Comparison of ENCODE assay signal across 25 mouse cellular contexts in the genomic region with DNA sequence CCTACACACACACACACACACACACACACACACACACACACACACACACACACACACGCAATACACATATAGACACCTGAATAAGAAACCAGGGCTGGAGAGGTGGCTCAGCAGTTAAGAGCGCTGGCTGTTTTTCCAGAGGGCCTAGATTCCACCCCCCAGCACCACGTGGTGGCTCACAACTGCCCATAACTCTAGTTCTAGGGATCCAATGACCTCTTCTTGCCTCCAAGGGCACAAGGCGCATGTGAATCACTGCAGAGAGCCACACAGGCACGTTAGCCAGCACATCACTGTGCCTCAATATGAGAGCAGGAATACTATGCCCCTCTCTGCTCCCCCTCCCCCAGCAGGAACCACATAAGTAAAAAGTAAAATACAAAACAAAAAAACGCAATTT. TPM values are rescaled to one million over a fixed set of nuclear protein-coding genes. Genes with fewer than 3 reads are reported as not detected.
DNase-seq lines count a peak whose midpoint lies in the region; ATAC-seq and TF ChIP-seq lines count a peak whose summit lies in the region.
"Had no signal": no experiment of that assay in that cellular context is flagged by ENCODE, and none has a peak within 500 bp of the region (broad histone marks: within the 10 kb centered on the region; RNA-seq: fewer than 3 reads in every experiment).

No protein-coding gene starts in this region.

- no peaks in the 10 kb centered on the region for H3K9me3 ChIP-seq in heart, embryonic 12.5 days (replicated peaks)
- H3K9me3 ChIP-seq in CH12.LX (replicated peaks; ENCODE audit: low read length) (no peaks in the 10 kb centered on the region), ES-E14 (ENCODE audit: control insufficient read depth, insufficient read depth, low read depth, low read length) (no peaks in the 10 kb centered on the region)
- H3K9me3 ChIP-seq: embryonic facial prominence, embryonic 12.5 days; forebrain, embryonic 13.5 days; hindbrain, embryonic 15.5 days; midbrain, embryonic 15.5 days had no signal

- WGBS in heart, embryonic 12.5 days = 72% methylated on average over 6 of the region's 6 CpGs

- TF ChIP-seq POLR2A in CH12.LX (IDR thresholded peaks at IDR 0.05; ENCODE audit: low read depth, low read length) = peak; percentile 11; the same call in 1 of the 2 replicates

- no peak overlapping the region for H3K4me3 ChIP-seq in heart, embryonic 12.5 days
- H3K4me3 ChIP-seq in CH12.LX (replicated peaks in 1 of 3; ENCODE audit: low read depth in 2 of 3, low read length in 2 of 3, poor library complexity in 1 of 3) = no peak overlapping the region
- H3K4me3 ChIP-seq in ES-E14 (ENCODE audit: insufficient read depth in 1 of 2, low read depth in 1 of 2, low read length in 2 of 2, poor library complexity in 1 of 2, severe bottlenecking in 1 of 2) = peak overlapping the region; percentile 51 to 55
- H3K4me3 ChIP-seq: embryonic facial prominence, embryonic 12.5 days; erythroblast, embryonic 14.5 days; forebrain, embryonic 13.5 days; heart, adult 2 months; hindbrain, embryonic 15.5 days; midbrain, embryonic 15.5 days; myocyte had no signal

- H3K27me3 ChIP-seq in heart, embryonic 12.5 days (replicated peaks) = no peaks in the 10 kb centered on the region
- no peaks in the 10 kb centered on the region for H3K27me3 ChIP-seq in CH12.LX (replicated peaks)
- H3K27me3 ChIP-seq: embryonic facial prominence, embryonic 12.5 days had no signal

- no peak for TF ChIP-seq CTCF in CH12.LX (conservative IDR thresholded peaks at IDR 0.05 in 1 of 2, IDR thresholded peaks at IDR 0.05 in 1 of 2; ENCODE audit: low read depth in 2 of 2, low read length in 2 of 2)

- dilution Hi-C loops in CH12.LX (cut with MboI; ENCODE audit: extremely low pct_ligation_motif_present, extremely low pct_unique_long_range_greater_than_20kb, low sequenced_read_pairs) = no loop called here

- no peak overlapping the region for H3K9ac ChIP-seq in heart, embryonic 12.5 days
- no peak overlapping the region for H3K9ac ChIP-seq in CH12.LX (ENCODE audit: insufficient read depth, low read depth)
- peak overlapping the region; percentile 78; the same call in 1 of the 2 replicates for H3K9ac ChIP-seq in ES-E14 (ENCODE audit: insufficient read depth, low read depth, low read length, poor library complexity, severe bottlenecking)
- H3K9ac ChIP-seq: embryonic facial prominence, embryonic 12.5 days; forebrain, embryonic 13.5 days; hindbrain, embryonic 15.5 days; midbrain, embryonic 15.5 days had no signal

- H3K36me3 ChIP-seq in heart, embryonic 12.5 days = peaks cover 65% of the 10 kb centered on the region
- H3K36me3 ChIP-seq in CH12.LX (replicated peaks in 1 of 2; ENCODE audit: control insufficient read depth in 1 of 2, insufficient read depth in 1 of 2, low read length in 1 of 2) (peaks cover 78 to 84% of the 10 kb centered on the region in 2 experiments), ES-E14 (ENCODE audit: control insufficient read depth, insufficient read depth, low read length, poor library complexity, severe bottlenecking) (peaks cover 12% of the 10 kb centered on the region)

- H3K27ac ChIP-seq in heart, embryonic 12.5 days (ENCODE audit: poor library complexity, severe bottlenecking) = 0 out of 2 replicates have a peak overlapping the region, but pooled peaks have one; percentile 14
- H3K27ac ChIP-seq in CH12.LX (ENCODE audit: insufficient read depth, low read depth) (0 out of 2 replicates have a peak overlapping the region, but pooled peaks have one; percentile 8), ES-E14 (ENCODE audit: insufficient read depth, low read depth, low read length, poor library complexity, severe bottlenecking) (peak overlapping the region; percentile 75; the same call in 1 of the 2 replicates)
- H3K27ac ChIP-seq: embryonic facial prominence, embryonic 12.5 days; forebrain, embryonic 13.5 days; heart, adult 2 months; hindbrain, embryonic 15.5 days; midbrain, embryonic 15.5 days had no signal

- H3K4me2 ChIP-seq in heart, embryonic 12.5 days = no peak overlapping the region
- no peak overlapping the region for H3K4me2 ChIP-seq in CH12.LX (ENCODE audit: insufficient read depth, low read depth, poor library complexity, severe bottlenecking)
- H3K4me2 ChIP-seq: embryonic facial prominence, embryonic 12.5 days; forebrain, embryonic 13.5 days; hindbrain, embryonic 15.5 days; midbrain, embryonic 15.5 days had no signal

- TF ChIP-seq EP300 in CH12.LX (IDR thresholded peaks at IDR 0.05; ENCODE audit: low read length) = no peak

- TF ChIP-seq RAD21 in CH12.LX (IDR thresholded peaks at IDR 0.05; ENCODE audit: low read depth, low read length) = no peak

- H3K79me2 ChIP-seq in CH12.LX (replicated peaks; ENCODE audit: control insufficient read depth, extremely low read depth, insufficient read depth, poor library complexity, severe bottlenecking) = peaks cover 44% of the 10 kb centered on the region

- peaks cover 35% of the 10 kb centered on the region for H3K4me1 ChIP-seq in heart, embryonic 12.5 days (replicated peaks)
- H3K4me1 ChIP-seq in CH12.LX (ENCODE audit: control insufficient read depth in 1 of 2, insufficient read depth in 2 of 2) (peaks cover 18 to 84% of the 10 kb centered on the region in 2 experiments), ES-E14 (ENCODE audit: control insufficient read depth in 2 of 2, insufficient read depth in 2 of 2, low read length in 2 of 2, poor library complexity in 1 of 2) (peaks cover 24 to 28% of the 10 kb centered on the region in 2 experiments; a peak in 3 of 4 replicates)

- DNase-seq in heart, postnatal 4 days = no peak
- no peak for DNase-seq in CH12.LX (ENCODE audit: extremely low read depth)
- no peak for DNase-seq in ES-E14 (ENCODE audit: low read depth, low spot score)
- peak; percentile 81 to 86 for DNase-seq in adrenal gland, postnatal 36 days
- DNase-seq: B cell, adult 2 months; cerebellum, postnatal 10 days; gastrocnemius, postnatal 14 days; heart, adult 2 months; heart, postnatal 36 days; left cerebral cortex, postnatal 4 days; liver; right cerebral cortex, postnatal 25 days; thymus, postnatal 36 days had no signal

- ATAC-seq in heart, embryonic 12.5 days (ENCODE audit: insufficient number of reproducible peaks, low FRiP score) = no peak
- no peak for ATAC-seq in megakaryocyte, adult 5-6 weeks (ENCODE audit: poor library complexity, severe bottlenecking)
- ATAC-seq in activated CD4-positive, CD25-positive, alpha-beta regulatory T cell, adult 4 months = no peak
- ATAC-seq in inflammation-experienced regulatory T-cells, adult 6 months = no peak
- ATAC-seq: forebrain, embryonic 13.5 days; intestine, postnatal 0 days; lung, postnatal 0 days; midbrain, embryonic 15.5 days had no signal

- in situ Hi-C loops in CH12.LX (cut with MboI; ENCODE audit: low pct_ligation_motif_present, low pct_unique_long_range_greater_than_20kb, low sequenced_read_pairs) = loop anchor here (25.0 kb wide), 1 partner anchor 395 kb away; a partner anchor contains a TSS
- in situ Hi-C loops in ES-E14 (cut with MboI; ENCODE audit: low sequenced_read_pairs in 2 of 2, unreplicated experiment in 2 of 2) = no loop called here

RNA-seq across cellular contexts. Expression of a gene that starts 4.1 kb away (rescaled TPM):
- 20.9 and 22.0 TPM in 2 replicates for polyA plus RNA-seq in heart, embryonic 12.5 days (2016; fragmentation: Nextera tagmentation; extraction: Ambion mirVana)
- 10 to 100 TPM; 34.0 to 40.6 TPM for total RNA-seq in heart, postnatal 4 days (2021)
- total RNA-seq in CH12.LX (2012; rRNA removed) (143 and 177 TPM in 2 replicates), CH12.LX (2014; rRNA removed) (160 and 174 TPM in 2 replicates), ES-E14 (2012; rRNA removed) (63.8 and 85.6 TPM in 2 replicates)
- 131 and 143 TPM in 2 replicates for polyA plus RNA-seq in CH12.LX (2012; ENCODE audit: insufficient read length, low read depth)
- 100 to 1,000 TPM in 1 of 2 experiments, 10 to 100 TPM in 1; 73.4 to 195 TPM for total RNA-seq in adrenal gland, postnatal 36 days (2021)
- total RNA-seq in megakaryocyte, adult 5-6 weeks (2015) = 23.6 and 28.0 TPM in 2 replicates
- 20.2 and 24.4 TPM in 2 replicates for total RNA-seq in megakaryocyte, adult 5-6 weeks (2017)
- 100 to 1,000 TPM; 230 to 231 TPM for polyA plus RNA-seq in activated CD4-positive, CD25-positive, alpha-beta regulatory T cell, adult 4 months (2017; shearing (Covaris generic))
- polyA plus RNA-seq in inflammation-experienced regulatory T-cells, adult 6 months (2017; shearing (Covaris generic)) = 100 to 1,000 TPM; 192 to 274 (median 231) TPM

RNA-seq across cellular contexts. Expression of a gene that starts 11.2 kb away (rescaled TPM):
- 39.9 and 42.1 TPM in 2 replicates for polyA plus RNA-seq in heart, embryonic 12.5 days (2016; fragmentation: Nextera tagmentation; extraction: Ambion mirVana)
- 10 to 100 TPM; 27.6 to 30.7 TPM for total RNA-seq in heart, postnatal 4 days (2021)
- total RNA-seq in CH12.LX (2012; rRNA removed) (277 and 312 TPM in 2 replicates), CH12.LX (2014; rRNA removed) (278 and 294 TPM in 2 replicates), ES-E14 (2012; rRNA removed) (22.6 and 23.6 TPM in 2 replicates)
- polyA plus RNA-seq in CH12.LX (2012; ENCODE audit: insufficient read length, low read depth) = 374 and 398 TPM in 2 replicates
- total RNA-seq in adrenal gland, postnatal 36 days (2021) = 10 to 100 TPM; 90.5 to 96.3 TPM
- 5.7 and 8.0 TPM in 2 replicates for total RNA-seq in megakaryocyte, adult 5-6 weeks (2015)
- total RNA-seq in megakaryocyte, adult 5-6 weeks (2017) = 13.7 and 25.5 TPM in 2 replicates
- 10 to 100 TPM; 68.7 to 90.3 TPM for polyA plus RNA-seq in activated CD4-positive, CD25-positive, alpha-beta regulatory T cell, adult 4 months (2017; shearing (Covaris generic))
- 10 to 100 TPM; 69.3 to 87.8 (median 80.1) TPM for polyA plus RNA-seq in inflammation-experienced regulatory T-cells, adult 6 months (2017; shearing (Covaris generic))

RNA-seq across cellular contexts. Expression of a gene that starts 13.0 kb away (rescaled TPM):
- polyA plus RNA-seq in heart, embryonic 12.5 days (2016; fragmentation: Nextera tagmentation; extraction: Ambion mirVana) = 19.2 and 21.9 TPM in 2 replicates
- 10 to 100 TPM; 18.3 to 20.8 TPM for total RNA-seq in heart, postnatal 4 days (2021)
- total RNA-seq in CH12.LX (2012; rRNA removed) = 18.7 and 22.6 TPM in 2 replicates
- total RNA-seq in CH12.LX (2014; rRNA removed) = 7.7 TPM in 2 replicates
- polyA plus RNA-seq in CH12.LX (2012; ENCODE audit: insufficient read length, low read depth) = 37.2 and 39.8 TPM in 2 replicates
- total RNA-seq in ES-E14 (2012; rRNA removed) = 31.7 and 39.7 TPM in 2 replicates
- total RNA-seq in adrenal gland, postnatal 36 days (2021) = 10 to 100 TPM; 25.3 to 30.7 TPM
- total RNA-seq in megakaryocyte, adult 5-6 weeks (2015) = 30.8 and 34.0 TPM in 2 replicates
- total RNA-seq in megakaryocyte, adult 5-6 weeks (2017) = 24.0 and 34.2 TPM in 2 replicates
- 10 to 100 TPM; 23.1 to 26.5 TPM for polyA plus RNA-seq in activated CD4-positive, CD25-positive, alpha-beta regulatory T cell, adult 4 months (2017; shearing (Covaris generic))
- 10 to 100 TPM; 24.8 to 36.2 (median 35.0) TPM for polyA plus RNA-seq in inflammation-experienced regulatory T-cells, adult 6 months (2017; shearing (Covaris generic))

RNA-seq across cellular contexts. Expression of a gene that starts 13.2 kb away (rescaled TPM):
- polyA plus RNA-seq in heart, embryonic 12.5 days (2016; fragmentation: Nextera tagmentation; extraction: Ambion mirVana) = 90.4 and 95.4 TPM in 2 replicates
- 10 to 100 TPM; 71.2 to 72.8 TPM for total RNA-seq in heart, postnatal 4 days (2021)
- total RNA-seq in CH12.LX (2012; rRNA removed) (172 and 217 TPM in 2 replicates), CH12.LX (2014; rRNA removed) (154 and 168 TPM in 2 replicates), ES-E14 (2012; rRNA removed) (51.6 and 74.9 TPM in 2 replicates)
- 157 and 184 TPM in 2 replicates for polyA plus RNA-seq in CH12.LX (2012; ENCODE audit: insufficient read length, low read depth)
- 100 to 1,000 TPM in 1 of 2 experiments, 10 to 100 TPM in 1; 97.7 to 102 TPM for total RNA-seq in adrenal gland, postnatal 36 days (2021)
- 29.0 and 30.2 TPM in 2 replicates for total RNA-seq in megakaryocyte, adult 5-6 weeks (2015)
- 11.7 and 29.8 TPM in 2 replicates for total RNA-seq in megakaryocyte, adult 5-6 weeks (2017)
- 10 to 100 TPM; 28.2 to 29.8 TPM for polyA plus RNA-seq in activated CD4-positive, CD25-positive, alpha-beta regulatory T cell, adult 4 months (2017; shearing (Covaris generic))
- 10 to 100 TPM; 22.9 to 31.7 (median 27.9) TPM for polyA plus RNA-seq in inflammation-experienced regulatory T-cells, adult 6 months (2017; shearing (Covaris generic))

RNA-seq across cellular contexts. Expression of a gene that starts 52.7 kb away (rescaled TPM):
- 117 and 132 TPM in 2 replicates for polyA plus RNA-seq in heart, embryonic 12.5 days (2016; fragmentation: Nextera tagmentation; extraction: Ambion mirVana)
- total RNA-seq in heart, postnatal 4 days (2021) = 10 to 100 TPM; 46.6 to 50.5 TPM
- total RNA-seq in CH12.LX (2012; rRNA removed) = 290 and 340 TPM in 2 replicates
- total RNA-seq in CH12.LX (2014; rRNA removed) = 282 and 305 TPM in 2 replicates
- 326 and 368 TPM in 2 replicates for polyA plus RNA-seq in CH12.LX (2012; ENCODE audit: insufficient read length, low read depth)
- 279 and 312 TPM in 2 replicates for total RNA-seq in ES-E14 (2012; rRNA removed)
- total RNA-seq in adrenal gland, postnatal 36 days (2021) = 10 to 100 TPM; 44.0 to 44.8 TPM
- 52.2 and 59.7 TPM in 2 replicates for total RNA-seq in megakaryocyte, adult 5-6 weeks (2015)
- total RNA-seq in megakaryocyte, adult 5-6 weeks (2017) = 59.5 and 59.9 TPM in 2 replicates
- polyA plus RNA-seq in activated CD4-positive, CD25-positive, alpha-beta regulatory T cell, adult 4 months (2017; shearing (Covaris generic)) = 10 to 100 TPM; 36.8 to 39.0 TPM
- polyA plus RNA-seq in inflammation-experienced regulatory T-cells, adult 6 months (2017; shearing (Covaris generic)) = 10 to 100 TPM; 46.0 to 56.8 (median 53.8) TPM

Comparison
In these comparisons a context has a peak if more than half of its experiments do, and no peak if none do; other contexts are left out.
1. H3K27ac ChIP-seq: peak in every context shown above with its lines; median percentile 75 in ES-E14; 14 in heart, embryonic 12.5 days; 8 in CH12.LX.
2. H3K4me3 ChIP-seq: peak in ES-E14 (2 of 2); none in heart, embryonic 12.5 days (single experiment) and CH12.LX (0 of 3).
3. DNase-seq: peak in adrenal gland, postnatal 36 days (2 of 2); none in heart, postnatal 4 days (single experiment), CH12.LX (single experiment) and ES-E14 (single experiment).